Mouse (Mus musculus) liver, postnatal 0 days (tissue): Measurements from ENCODE around the gene Trim25. TPM values are rescaled to one million over a fixed set of nuclear protein-coding genes. Genes with fewer than 3 reads are reported as not detected.

Experiments used
- ATAC-seq: fragments of 200-750 bp; cut with Nextera tagmentation; 2 replicates; pipeline ENCODE4 v1.8.0; 2017; ENCODE audit warnings: mild to moderate bottlenecking, moderate library complexity
- DNase-seq: peaks from one replicate; pipeline ENCODE4 v3.0.0-alpha.2; 2016
- H3K27ac ChIP-seq: fragments of 300-500 bp; sonication (generic); 2 replicates; pipeline ENCODE4 v1.5.1; 2014; ENCODE audit warnings: antibody characterized with exemption, moderate library complexity, mild to moderate bottlenecking, low read depth
- H3K27me3 ChIP-seq: fragments of 300-500 bp; sonication (generic); 2 replicates; pipeline ENCODE4 v1.6.1; 2014; ENCODE audit warnings: low read length, control low read depth, mixed read lengths; ENCODE audit not compliant: insufficient read depth
- H3K36me3 ChIP-seq: fragments of 300-500 bp; sonication (generic); replicated peaks from 2 replicates; pipeline ENCODE4 v1.6.1; 2014; ENCODE audit warnings: mild to moderate bottlenecking, control low read depth, low read length, moderate library complexity, mixed read lengths; ENCODE audit not compliant: insufficient read depth
- H3K4me1 ChIP-seq: fragments of 300-500 bp; sonication (generic); 2 replicates; pipeline ENCODE4 v1.6.1; 2014; ENCODE audit warnings: antibody characterized with exemption, mild to moderate bottlenecking, control low read depth; ENCODE audit not compliant: insufficient read depth
- H3K4me2 ChIP-seq: fragments of 300-500 bp; sonication (generic); 2 replicates; pipeline ENCODE4 v1.6.1; 2014; ENCODE audit warnings: low read depth, mild to moderate bottlenecking, low read length, moderate library complexity, mixed read lengths
- H3K4me3 ChIP-seq: fragments of 300-500 bp; sonication (generic); 2 replicates; pipeline ENCODE4 v1.5.1; 2014; ENCODE audit warnings: low read depth, low read length
- H3K9ac ChIP-seq: fragments of 300-500 bp; sonication (generic); replicated peaks from 2 replicates; pipeline ENCODE4 v1.6.1; 2014; ENCODE audit warnings: mild to moderate bottlenecking, moderate library complexity
- H3K9me3 ChIP-seq: fragments of 300-500 bp; sonication (generic); 2 replicates; pipeline ENCODE4 v1.6.1; 2016; ENCODE audit warnings: mild to moderate bottlenecking, control low read depth, low read length, mixed read lengths
- CTCF ChIP-seq: sonication (generic); IDR thresholded peaks from 2 replicates; pipeline ENCODE4 v1.5.1; 2016; ENCODE audit warnings: antibody characterized with exemption, low read depth
- EP300 ChIP-seq: IDR thresholded peaks from 2 replicates; pipeline ENCODE4 v1.6.1; 2016; ENCODE audit warnings: antibody characterized with exemption, low read depth, mild to moderate bottlenecking
- WGBS: fragments of 180-500 bp; shearing (Covaris S2); extraction: QIAGEN DNeasy Blood & Tissue Kit; methylation state at CpG from one replicate; pipeline ENCODE4 v1.1.7; 2014; ENCODE audit not compliant: insufficient replicate concordance; 5-methylcytosine and 5-hydroxymethylcytosine counted together
- polyA plus RNA-seq: library from polyadenylated mRNA; unstranded; fragments of >200 nt; fragmentation: Nextera tagmentation; extraction: Ambion mirVana; gene quantifications from 2 replicates; pipeline ENCODE4 v1.2.1, GENCODE M21; 2015

The Trim25 gene
- 20.4 and 20.6 TPM in 2 replicates for polyA plus RNA-seq

DNA sequence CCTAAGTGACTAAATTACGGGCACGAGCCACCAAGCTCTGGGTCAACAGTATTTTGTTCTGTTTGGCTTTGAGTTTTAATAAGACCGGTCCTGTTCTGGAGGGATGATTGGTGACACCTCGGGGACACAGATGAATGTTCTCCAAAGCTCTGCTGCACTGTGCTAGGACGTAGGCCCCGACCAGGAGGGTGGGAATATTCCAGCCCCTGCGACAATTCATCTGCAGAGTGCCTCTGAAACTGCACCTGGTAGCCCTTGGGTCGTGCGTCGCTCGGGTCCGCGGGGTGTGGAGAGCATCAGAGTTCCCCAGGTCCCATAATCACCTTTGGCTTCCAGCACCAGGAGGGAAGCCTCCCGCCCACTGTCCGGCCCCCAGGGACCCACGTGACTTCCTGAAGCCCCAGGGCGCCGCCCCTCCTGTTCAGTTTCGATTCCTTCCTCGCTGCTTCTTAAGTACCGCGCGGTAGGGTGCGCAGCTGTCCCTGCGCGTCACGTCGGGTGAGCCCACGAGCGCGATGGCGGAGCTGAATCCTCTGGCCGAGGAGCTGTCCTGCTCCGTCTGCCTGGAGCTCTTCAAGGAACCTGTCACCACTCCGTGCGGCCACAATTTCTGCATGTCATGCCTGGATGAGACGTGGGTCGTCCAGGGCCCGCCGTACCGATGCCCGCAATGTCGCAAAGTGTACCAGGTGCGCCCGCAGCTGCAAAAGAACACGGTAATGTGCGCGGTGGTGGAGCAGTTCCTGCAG is at the start of gene Trim25:
Gene Trim25, plus strand, starts transcription at position 403 of the 749 bp plus-strand sequence.
- peak; percentile 97 for DNase-seq
- Histone ChIP-seq H3K4me3 (peak within 1 kb of the TSS; percentile 98), H3K9ac (peak within 1 kb of the TSS; percentile 98), H3K27me3 (no peaks in the 10 kb centered on the region), H3K4me2 (peak within 1 kb of the TSS; percentile 79), H3K9me3 (no peaks in the 10 kb centered on the region), H3K36me3 (peaks cover 17% of the 10 kb centered on the region), H3K4me1 (peaks cover 44% of the 10 kb centered on the region), H3K27ac (peak within 1 kb of the TSS; percentile 97)
- TF ChIP-seq EP300, result peak; percentile 65; the same call in 1 of the 2 replicates
- TF ChIP-seq CTCF, result peak; percentile 62
- 1% methylated on average over 48 of the region's 48 CpGs for WGBS
- ATAC-seq, result peak; percentile 89

- TF ChIP-seq CTCF (no peak), EP300 (no peak)
- peak overlapping the region; percentile 14; the same call in 1 of the 2 replicates for H3K4me2 ChIP-seq
- no peak overlapping the region for H3K9ac ChIP-seq
- no peak for ATAC-seq
- H3K36me3 ChIP-seq, result peaks cover 13% of the 10 kb centered on the region
- 52% methylated on average over 8 of the region's 8 CpGs for WGBS
- H3K27ac ChIP-seq, result peak overlapping the region; percentile 62
- H3K4me1 ChIP-seq, result peaks cover 12% of the 10 kb centered on the region; the same call in 1 of the 2 replicates
- H3K4me3 ChIP-seq, result no peak overlapping the region
- H3K9me3 ChIP-seq, result no peaks in the 10 kb centered on the region
- DNase-seq, result no peak
- no peaks in the 10 kb centered on the region for H3K27me3 ChIP-seq
Observed at GRCm38 (mm10) chr11:88949802-88950639, 49.2 kb upstream of the Trim25 start.

DNA sequence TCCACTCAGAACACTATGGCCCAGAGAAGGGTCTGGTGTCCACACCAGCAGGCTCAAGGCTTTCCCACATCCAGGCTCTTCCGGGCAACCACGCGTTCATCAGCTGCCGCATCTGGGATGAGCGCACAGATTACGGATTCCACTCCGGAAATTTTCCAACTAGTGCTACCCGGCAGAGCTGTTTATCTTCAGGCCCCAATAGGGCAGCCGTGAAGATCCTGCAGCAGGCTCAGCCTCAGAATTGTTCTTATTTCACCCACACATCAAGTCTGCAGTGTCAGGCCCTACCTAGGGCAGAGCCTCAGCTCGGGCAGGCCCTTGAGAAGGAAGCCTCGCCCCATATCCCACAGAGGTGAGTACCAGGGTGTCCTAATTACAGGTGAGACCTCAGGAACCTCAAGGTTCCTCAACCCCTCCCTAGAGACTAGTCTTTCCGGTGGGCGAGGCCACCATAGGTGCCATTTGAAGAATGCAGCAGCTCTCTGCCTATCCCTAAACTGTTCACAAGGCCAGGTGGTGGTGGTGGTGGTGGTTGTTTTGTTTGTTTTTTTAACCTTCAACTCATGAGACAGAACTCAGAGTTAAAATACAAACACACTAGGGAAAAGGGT is 48.4 kb upstream of the Trim25 start:
- no peak for DNase-seq
- Histone ChIP-seq H3K4me3 (no peak overlapping the region), H3K4me2 (0 out of 2 replicates have a peak overlapping the region, but pooled peaks have one; percentile 14), H3K9ac (no peak overlapping the region), H3K27me3 (no peaks in the 10 kb centered on the region), H3K36me3 (peaks cover 10% of the 10 kb centered on the region), H3K27ac (peak overlapping the region; percentile 62), H3K9me3 (no peaks in the 10 kb centered on the region), H3K4me1 (peaks cover 17% of the 10 kb centered on the region)
- TF ChIP-seq EP300 (no peak), CTCF (no peak)
- WGBS, result 82% methylated on average over 13 of the region's 13 CpGs
- no peak for ATAC-seq

- 78% methylated on average over 2 of the region's 2 CpGs for WGBS
- H3K27ac ChIP-seq, result no peak overlapping the region
- no peak overlapping the region for H3K4me2 ChIP-seq
- DNase-seq, result no peak
- H3K36me3 ChIP-seq, result peaks cover 10% of the 10 kb centered on the region
- TF ChIP-seq EP300 (no peak), CTCF (no peak)
- H3K9ac ChIP-seq, result no peak overlapping the region
- H3K9me3 ChIP-seq, result no peaks in the 10 kb centered on the region
- peaks cover 18% of the 10 kb centered on the region for H3K4me1 ChIP-seq
- no peak for ATAC-seq
- H3K4me3 ChIP-seq, result no peak overlapping the region
- H3K27me3 ChIP-seq, result no peaks in the 10 kb centered on the region
Observed at GRCm38 (mm10) chr11:88951576-88951975, 47.6 kb upstream of the Trim25 start.

GRCm38 (mm10) chr11:88952117-88952516 is 47.1 kb upstream of the Trim25 start:
- Histone ChIP-seq H3K4me1 (peaks cover 18% of the 10 kb centered on the region), H3K9me3 (no peaks in the 10 kb centered on the region), H3K9ac (no peak overlapping the region), H3K27ac (no peak overlapping the region), H3K4me2 (no peak overlapping the region), H3K4me3 (no peak overlapping the region), H3K27me3 (no peaks in the 10 kb centered on the region), H3K36me3 (peaks cover 5% of the 10 kb centered on the region)
- TF ChIP-seq EP300, result no peak
- no peak for TF ChIP-seq CTCF
- ATAC-seq (no peak), DNase-seq (no peak)
- WGBS, result 80% methylated on average over 5 of the region's 5 CpGs

DNA sequence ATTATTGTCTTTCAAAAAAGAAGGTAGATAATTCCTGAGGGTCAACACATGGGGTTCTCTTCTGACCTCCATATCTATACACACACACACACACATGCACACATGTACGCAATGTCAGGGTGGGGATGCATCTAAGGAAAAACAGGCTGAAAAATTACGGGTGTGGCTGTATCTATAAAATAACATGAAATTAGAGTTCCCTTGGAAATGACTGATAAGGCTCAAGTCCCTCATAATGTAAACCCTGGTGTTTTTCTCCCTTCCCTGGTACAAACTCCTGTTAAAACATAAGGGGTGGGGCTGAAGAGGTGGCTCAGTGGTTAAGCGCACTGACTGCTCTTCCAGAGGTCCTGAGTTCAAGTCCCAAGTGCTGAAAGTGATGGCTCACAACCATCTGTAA is 45.6 kb upstream of the Trim25 start:
- 66% methylated on average over 3 of the region's 3 CpGs for WGBS
- H3K4me2 ChIP-seq, result peak overlapping the region; percentile 27; the same call in 1 of the 2 replicates

More for the DNA sequence above, 45.6 kb upstream of the Trim25 start:
- H3K27me3 ChIP-seq, result no peaks in the 10 kb centered on the region
- TF ChIP-seq EP300, result peak; percentile 66
- no peak for TF ChIP-seq CTCF
- peak; percentile 32 for ATAC-seq
- peaks cover 18% of the 10 kb centered on the region for H3K4me1 ChIP-seq
- H3K27ac ChIP-seq, result no peak overlapping the region
- no peak for DNase-seq
- no peak overlapping the region for H3K4me3 ChIP-seq
- H3K36me3 ChIP-seq, result peaks cover 5% of the 10 kb centered on the region
- H3K9ac ChIP-seq, result no peak overlapping the region
- H3K9me3 ChIP-seq, result no peaks in the 10 kb centered on the region
